Mouse (Mus musculus): ENCODE results near the gene Smcr8. TPM values are rescaled to one million over a fixed set of nuclear protein-coding genes. Genes with fewer than 3 reads are reported as not detected.

Smcr8 gene
- total RNA-seq, 2 experiments from 2014 or later, result 16.8 to 27.4 TPM

Other genes with a start within 250 kb of the Smcr8 start
- gene Alkbh5, start 241.1 kb upstream of the Smcr8 start, total RNA-seq (2015), result 23.5 and 24.1 TPM in 2 replicates
- gene Alkbh5, start 241.1 kb upstream of the Smcr8 start, total RNA-seq (2017), result 21.6 and 26.5 TPM in 2 replicates
- 6.4 and 6.6 TPM in 2 replicates for gene Llgl1, start 77.8 kb upstream of the Smcr8 start, total RNA-seq (2015)
- 4.1 and 4.9 TPM in 2 replicates for gene Llgl1, start 77.8 kb upstream of the Smcr8 start, total RNA-seq (2017)
- 115 and 144 TPM in 2 replicates for gene Flii, start 50.3 kb upstream of the Smcr8 start, total RNA-seq (2015)
- 158 and 172 TPM in 2 replicates for gene Flii, start 50.3 kb upstream of the Smcr8 start, total RNA-seq (2017)
- gene Mief2, start 49.1 kb upstream of the Smcr8 start, total RNA-seq (2015), result 3.3 and 3.7 TPM in 2 replicates
- 4.7 and 7.4 TPM in 2 replicates for gene Mief2, start 49.1 kb upstream of the Smcr8 start, total RNA-seq (2017)
- gene Top3a, start 159 bp upstream of the Smcr8 start, total RNA-seq (2015), result 6.0 and 10.5 TPM in 2 replicates
- 12.6 and 14.8 TPM in 2 replicates for gene Top3a, start 159 bp upstream of the Smcr8 start, total RNA-seq (2017)
- gene Shmt1, start 34.2 kb downstream of the Smcr8 start, total RNA-seq (2015), result 4.1 and 6.2 TPM in 2 replicates
- 13.7 and 15.6 TPM in 2 replicates for gene Shmt1, start 34.2 kb downstream of the Smcr8 start, total RNA-seq (2017)
- gene Dhrs7b, start 53.1 kb downstream of the Smcr8 start, total RNA-seq (2015), result 11.1 and 16.8 TPM in 2 replicates
- 12.9 and 15.6 TPM in 2 replicates for gene Dhrs7b, start 53.1 kb downstream of the Smcr8 start, total RNA-seq (2017)
- 13.3 and 18.7 TPM in 2 replicates for gene Tmem11, start 101.7 kb downstream of the Smcr8 start, total RNA-seq (2015)
- 32.7 and 37.7 TPM in 2 replicates for gene Tmem11, start 101.7 kb downstream of the Smcr8 start, total RNA-seq (2017)
- 5.6 and 5.8 TPM in 2 replicates for gene Natd1, start 137.2 kb downstream of the Smcr8 start, total RNA-seq (2015)
- 2.7 and 3.3 TPM in 2 replicates for gene Natd1, start 137.2 kb downstream of the Smcr8 start, total RNA-seq (2017)
- 34.2 and 37.2 TPM in 2 replicates for gene Map2k3, start 154.5 kb downstream of the Smcr8 start, total RNA-seq (2015)
- 10.5 and 16.3 TPM in 2 replicates for gene Map2k3, start 154.5 kb downstream of the Smcr8 start, total RNA-seq (2017)
- not detected in 2 replicates for gene Kcnj12, start 245.0 kb downstream of the Smcr8 start, total RNA-seq (2015)
- gene Kcnj12, start 245.0 kb downstream of the Smcr8 start, total RNA-seq (2017), result not detected in 2 replicates